Mouse (Mus musculus) Patski (cell line): ENCODE data around the gene Bmper. TPM values are rescaled to one million over a fixed set of nuclear protein-coding genes. Genes with fewer than 3 reads are reported as not detected.

ENCODE experiments used
- ATAC-seq: fragments of 100-300 bp; one replicate; pipeline ENCODE4 v1.8.0; 2021
- CTCF ChIA-PET: fragments of 350-600 bp; sonication (Branson Sonifier 250); formaldehyde crosslinking; loops from one replicate; lab custom pipeline; 2022; ENCODE audit warnings: inconsistent platforms; lab: Charles Lee
- POLR2A ChIA-PET: fragments of 350-600 bp; sonication (Branson Sonifier 250); formaldehyde crosslinking; loops from one replicate; lab custom pipeline; 2022; ENCODE audit warnings: antibody characterized with exemption, inconsistent platforms; lab: Charles Lee
- DNase-seq: peaks from one replicate; pipeline ENCODE4 v3.0.0-alpha.2; 2011; ENCODE audit warnings: low read depth, low spot score
- H3K27me3 ChIP-seq: fragments of 371-371 bp; one replicate; pipeline ENCODE4 v1.5.1; 2021
- CTCF ChIP-seq: fragments of 100-300 bp; IDR thresholded peaks from one replicate; pipeline ENCODE4 v1.5.1; 2021
- in situ Hi-C: fragments of 300-500 bp; cut with MboI; formaldehyde crosslinking; loops from 3 replicates; pipeline ENCODE4 v1.11.1; 2018; ENCODE audit warnings: low pct_unique_long_range_greater_than_20kb, mixed read lengths
- polyA plus RNA-seq: library from polyadenylated mRNA; unstranded; gene quantifications from one replicate; pipeline ENCODE4 v1.2.3, GENCODE M21; 2021

Bmper gene
- polyA plus RNA-seq, 1 experiment from 2014 or later = 1.4 TPM

DNA sequence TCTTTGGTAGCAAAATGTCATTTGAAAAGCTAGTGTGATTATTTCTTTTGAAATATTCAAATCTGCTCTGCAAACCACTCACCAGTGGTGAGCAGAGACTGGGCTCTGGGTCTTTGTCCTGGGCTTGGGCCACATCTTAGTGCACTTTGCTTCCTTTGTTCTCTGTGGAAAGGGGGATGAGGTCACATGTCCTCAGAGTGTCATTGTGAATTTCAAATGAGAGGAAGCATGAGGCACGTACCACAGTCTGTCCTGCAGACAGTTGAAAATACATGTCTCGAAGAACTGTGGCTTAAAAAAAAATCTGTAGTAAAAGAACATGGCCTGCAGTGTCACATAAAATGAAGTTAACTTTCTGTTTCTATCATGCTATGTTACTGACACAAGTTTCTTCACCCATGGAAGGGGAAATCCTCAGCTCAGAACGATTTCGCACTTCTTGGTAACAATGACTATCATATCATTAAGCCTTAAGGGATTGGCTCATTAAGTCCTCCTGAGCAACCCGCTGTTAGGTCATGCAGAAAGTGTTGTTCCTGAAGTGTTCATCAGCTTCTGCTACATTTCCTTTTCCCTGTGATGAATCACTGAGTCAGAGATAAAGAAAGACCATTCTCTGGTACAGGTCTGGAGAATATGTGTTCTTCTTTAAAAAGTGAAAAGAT is 157.4 kb downstream of the Bmper start:
- H3K27me3 ChIP-seq = no peaks in the 10 kb centered on the region
- ChIA-PET POLR2A (interaction anchor here (0.6 kb wide), 1 partner anchor 45 kb away, joined by 3 read pairs; no protein-coding TSS in a partner anchor), CTCF (no interaction called here)
- TF ChIP-seq CTCF = no peak
- DNase-seq (no peak), ATAC-seq (peak; percentile 51)
- in situ Hi-C loops = loop anchor here (25.0 kb wide), 1 partner anchor 668 kb away; no protein-coding TSS in a partner anchor

GRCm38 (mm10) chr9:23383291-23383690 is 160.4 kb downstream of the Bmper start:
- peak; percentile 58 for DNase-seq
- POLR2A ChIA-PET = no interaction called here
- CTCF ChIA-PET = no interaction called here
- no peak for TF ChIP-seq CTCF
- no peaks in the 10 kb centered on the region for H3K27me3 ChIP-seq
- in situ Hi-C loops = loop anchor here (25.0 kb wide), 1 partner anchor 671 kb away; no protein-coding TSS in a partner anchor
- ATAC-seq = peak; percentile 38

GRCm38 (mm10) chr9:23383837-23384236 is 161.0 kb downstream of the Bmper start:
- TF ChIP-seq CTCF = no peak
- DNase-seq (no peak), ATAC-seq (no peak)
- in situ Hi-C loops = loop anchor here (25.0 kb wide), 1 partner anchor 672 kb away; no protein-coding TSS in a partner anchor
- no peaks in the 10 kb centered on the region for H3K27me3 ChIP-seq
- ChIA-PET CTCF (no interaction called here), POLR2A (no interaction called here)

- no peaks in the 10 kb centered on the region for H3K27me3 ChIP-seq
- DNase-seq (no peak), ATAC-seq (no peak)
- CTCF ChIA-PET = interaction anchor here (1.9 kb wide), 1 partner anchor 10 kb away, joined by 5 read pairs; no protein-coding TSS in a partner anchor
- in situ Hi-C loops = loop anchor here (25.0 kb wide), 1 partner anchor 673 kb away; no protein-coding TSS in a partner anchor
- POLR2A ChIA-PET = no interaction called here
- TF ChIP-seq CTCF = no peak
Observed at GRCm38 (mm10) chr9:23384880-23385279, 162.0 kb downstream of the Bmper start.

DNA sequence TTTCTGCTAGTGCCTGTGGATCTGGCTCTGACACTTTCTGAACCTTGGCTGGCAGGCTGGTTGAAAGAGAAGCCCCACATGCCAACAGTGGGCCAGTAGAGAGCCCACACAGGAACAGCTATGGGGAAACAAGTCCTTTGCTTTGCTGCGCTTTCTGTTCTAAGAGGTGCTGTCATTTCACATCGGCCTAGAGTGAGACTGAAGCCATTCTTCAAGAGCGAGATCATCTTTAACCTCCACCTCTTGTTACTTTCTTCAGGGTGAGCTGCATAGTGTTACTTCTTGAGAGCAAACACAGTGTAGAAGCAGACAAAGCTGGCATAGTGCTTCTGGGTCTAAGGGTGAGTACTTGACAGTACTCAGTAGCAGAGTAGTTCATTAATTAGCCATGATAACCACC is 163.3 kb downstream of the Bmper start:
- DNase-seq (no peak), ATAC-seq (peak; percentile 74)
- ChIA-PET CTCF (interaction anchor here (0.9 to 1.9 kb wide), 3 partner anchors 8 to 195 kb away, joined by 3 to 5 read pairs (median 3); no protein-coding TSS in a partner anchor), POLR2A (no interaction called here)
- no peaks in the 10 kb centered on the region for H3K27me3 ChIP-seq
- TF ChIP-seq CTCF = no peak
- in situ Hi-C loops = loop anchor here (25.0 kb wide), 1 partner anchor 674 kb away; no protein-coding TSS in a partner anchor

DNA sequence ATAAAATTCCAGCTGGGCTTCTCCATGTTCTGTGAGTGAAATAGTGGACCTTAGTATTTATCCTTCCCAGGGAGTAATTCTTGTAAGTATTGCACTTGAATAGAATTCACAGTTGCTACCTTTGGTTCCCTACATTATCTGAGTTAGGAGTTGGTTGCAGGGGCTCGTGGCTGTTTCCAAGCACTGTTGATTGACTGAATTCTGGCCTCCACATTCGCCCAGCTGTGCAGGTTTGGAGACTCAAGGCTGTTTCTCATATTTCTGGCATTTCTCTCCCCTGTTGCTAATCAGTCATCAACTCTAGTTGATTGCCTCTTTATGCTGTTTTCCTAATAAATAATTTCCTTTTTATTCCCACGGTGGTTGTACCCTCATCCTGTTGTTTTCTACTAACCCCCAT is 167.2 kb downstream of the Bmper start:
- TF ChIP-seq CTCF = no peak
- in situ Hi-C loops = loop anchor here (25.0 kb wide), 1 partner anchor 678 kb away; no protein-coding TSS in a partner anchor
- POLR2A ChIA-PET = no interaction called here

GRCm38 (mm10) chr9:23394652-23395317 is 171.9 kb downstream of the Bmper start:
- in situ Hi-C loops = loop anchor here (25.0 kb wide), 1 partner anchor 682 kb away; no protein-coding TSS in a partner anchor
- ATAC-seq = no peak
- POLR2A ChIA-PET = no interaction called here
- H3K27me3 ChIP-seq = no peaks in the 10 kb centered on the region
- TF ChIP-seq CTCF = peak; percentile 54
- no peak for DNase-seq
- CTCF ChIA-PET = interaction anchor here (0.8 to 1.5 kb wide), 2 partner anchors 9 to 687 kb away, joined by 4 to 5 read pairs; no protein-coding TSS in a partner anchor

More for the DNA sequence above, 167.2 kb downstream of the Bmper start:
- CTCF ChIA-PET = interaction anchor here (1.0 kb wide), 1 partner anchor 8 kb away, joined by 4 read pairs; no protein-coding TSS in a partner anchor
- DNase-seq (no peak), ATAC-seq (no peak)
- H3K27me3 ChIP-seq = no peaks in the 10 kb centered on the region

GRCm38 (mm10) chr9:23396186-23396585 is 173.3 kb downstream of the Bmper start:
- POLR2A ChIA-PET = no interaction called here
- H3K27me3 ChIP-seq = no peaks in the 10 kb centered on the region
- CTCF ChIA-PET = no interaction called here
- in situ Hi-C loops = loop anchor here (25.0 kb wide), 1 partner anchor 684 kb away; no protein-coding TSS in a partner anchor
- no peak for TF ChIP-seq CTCF
- ATAC-seq = no peak
- DNase-seq = no peak

- in situ Hi-C loops = loop anchor here (25.0 kb wide), 1 partner anchor 686 kb away; no protein-coding TSS in a partner anchor
- no peak for TF ChIP-seq CTCF
- DNase-seq = no peak
Observed at GRCm38 (mm10) chr9:23397876-23398275, 175.0 kb downstream of the Bmper start.

DNA sequence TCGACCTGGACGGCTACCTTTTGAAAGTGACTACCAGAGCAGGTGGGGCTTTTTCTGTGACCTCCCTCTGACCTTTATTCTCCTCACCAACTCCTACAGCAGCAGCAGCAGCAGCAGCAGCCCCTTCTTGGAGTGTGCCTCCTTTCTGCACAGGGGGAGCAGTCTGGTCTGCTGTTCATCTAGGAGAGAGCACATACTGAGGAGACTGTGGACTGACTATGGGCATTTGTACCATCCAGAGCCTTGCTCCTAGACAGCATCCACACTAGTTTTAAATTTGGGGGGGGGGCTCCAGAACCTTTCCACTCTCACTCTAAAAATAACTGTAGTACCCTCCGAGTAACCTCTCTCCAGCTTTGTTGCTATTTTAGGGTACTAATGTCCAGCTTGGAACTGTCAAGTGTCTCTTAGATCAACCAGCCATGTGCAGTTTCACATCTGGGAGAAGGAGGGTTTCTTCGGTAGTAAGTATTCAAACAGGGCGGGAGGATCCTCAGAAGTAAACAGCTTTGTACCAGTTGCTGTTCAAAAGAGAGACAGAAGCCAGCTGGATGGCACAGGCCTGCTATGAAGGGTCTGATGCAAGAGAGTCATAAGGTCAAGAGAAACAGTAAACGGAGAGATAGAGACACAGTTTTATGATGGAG is 176.9 kb downstream of the Bmper start:
- ATAC-seq = no peak
- CTCF ChIA-PET = interaction anchor here (1.1 to 1.6 kb wide), 2 partner anchors 14 to 21 kb away, joined by 3 to 4 read pairs; no protein-coding TSS in a partner anchor

More at GRCm38 (mm10) chr9:23397876-23398275, 175.0 kb downstream of the Bmper start:
- H3K27me3 ChIP-seq = no peaks in the 10 kb centered on the region
- no peak for ATAC-seq
- POLR2A ChIA-PET = no interaction called here
- CTCF ChIA-PET = no interaction called here

More for the DNA sequence above, 176.9 kb downstream of the Bmper start:
- no peak for DNase-seq
- no peaks in the 10 kb centered on the region for H3K27me3 ChIP-seq
- in situ Hi-C loops = loop anchor here (25.0 kb wide), 1 partner anchor 687 kb away; no protein-coding TSS in a partner anchor
- POLR2A ChIA-PET = no interaction called here
- TF ChIP-seq CTCF = no peak
